Mouse (Mus musculus) intestine, postnatal 0 days (tissue): ENCODE measurements at regions not wholly inside any gene's neighbourhood (a gene's known extent, or its start where the extent isn't known, plus 50 kb on each side); places are given as distances from the start of the nearest gene placed in this dataset.

Experiments
- ATAC-seq: fragments of 200-750 bp; cut with Nextera tagmentation; 2 replicates; pipeline ENCODE4 v1.8.0; 2017; ENCODE audit warnings: mild to moderate bottlenecking, moderate TSS enrichment, moderate library complexity
- H3K27ac ChIP-seq: fragments of 300-500 bp; sonication (generic); 2 replicates; pipeline ENCODE4 v1.5.1; 2014; ENCODE audit warnings: mild to moderate bottlenecking, low read depth, low read length, moderate library complexity
- H3K27me3 ChIP-seq: fragments of 300-500 bp; sonication (generic); replicated peaks from 2 replicates; pipeline ENCODE4 v1.6.1; 2014; ENCODE audit warnings: low read length, mixed read lengths; ENCODE audit not compliant: control insufficient read depth, insufficient read depth
- H3K36me3 ChIP-seq: fragments of 300-500 bp; sonication (generic); 2 replicates; pipeline ENCODE4 v1.6.1; 2014; ENCODE audit warnings: mild to moderate bottlenecking, moderate library complexity; ENCODE audit not compliant: control insufficient read depth, insufficient read depth
- H3K4me1 ChIP-seq: fragments of 300-500 bp; sonication (generic); replicated peaks from 2 replicates; pipeline ENCODE4 v1.6.1; 2014; ENCODE audit warnings: antibody characterized with exemption, low read length, mixed read lengths; ENCODE audit not compliant: control insufficient read depth, insufficient read depth
- H3K4me2 ChIP-seq: fragments of 300-500 bp; sonication (generic); replicated peaks from 2 replicates; pipeline ENCODE4 v1.6.1; 2014; ENCODE audit warnings: low read depth, mild to moderate bottlenecking, moderate library complexity
- H3K4me3 ChIP-seq: fragments of 300-500 bp; sonication (generic); 2 replicates; pipeline ENCODE4 v1.5.1; 2014; ENCODE audit warnings: low read depth, low read length
- H3K9ac ChIP-seq: fragments of 300-500 bp; sonication (generic); 2 replicates; pipeline ENCODE4 v1.6.1; 2014; ENCODE audit warnings: mild to moderate bottlenecking, low read depth, low read length
- H3K9me3 ChIP-seq: fragments of 300-500 bp; sonication (generic); 2 replicates; pipeline ENCODE4 v1.6.1; 2016; ENCODE audit warnings: mixed run types; ENCODE audit not compliant: control insufficient read depth
- CTCF ChIP-seq: sonication (generic); IDR thresholded peaks from 2 replicates; pipeline ENCODE4 v1.5.1; 2016; ENCODE audit warnings: low read depth, mild to moderate bottlenecking, control low read depth, antibody characterized with exemption, moderate library complexity
- WGBS: fragments of 180-500 bp; shearing (Covaris S2); extraction: QIAGEN DNeasy Blood & Tissue Kit; methylation state at CpG from one replicate; pipeline ENCODE4 v1.1.7; 2014; 5-methylcytosine and 5-hydroxymethylcytosine counted together

GRCm38 (mm10) chr9:32815473-32815872 is 179.5 kb downstream of the Ets1 start:
- Histone ChIP-seq H3K4me2 (no peak overlapping the region), H3K4me1 (no peaks in the 10 kb centered on the region), H3K36me3 (no peaks in the 10 kb centered on the region), H3K9me3 (no peaks in the 10 kb centered on the region), H3K9ac (no peak overlapping the region), H3K27me3 (no peaks in the 10 kb centered on the region), H3K4me3 (no peak overlapping the region), H3K27ac (no peak overlapping the region)
- no peak for TF ChIP-seq CTCF
- whole genome bisulfite sequencing = 81% methylated on average over 5 of the region's 5 CpGs
- no peak for ATAC-seq

GRCm38 (mm10) chr9:32816649-32817425 is 180.8 kb downstream of the Ets1 start:
- H3K4me1 ChIP-seq = no peaks in the 10 kb centered on the region
- TF ChIP-seq CTCF = no peak
- ATAC-seq = no peak
- H3K4me2 ChIP-seq = no peak overlapping the region
- no peak overlapping the region for H3K9ac ChIP-seq
- H3K27me3 ChIP-seq = no peaks in the 10 kb centered on the region
- H3K9me3 ChIP-seq = no peaks in the 10 kb centered on the region
- WGBS = 76% methylated on average over 9 of the region's 9 CpGs
- no peak overlapping the region for H3K4me3 ChIP-seq
- H3K27ac ChIP-seq = no peak overlapping the region
- no peaks in the 10 kb centered on the region for H3K36me3 ChIP-seq

GRCm38 (mm10) chr9:32817442-32818358 is 181.7 kb downstream of the Ets1 start:
- Histone ChIP-seq H3K27me3 (no peaks in the 10 kb centered on the region), H3K9me3 (no peaks in the 10 kb centered on the region), H3K27ac (no peak overlapping the region), H3K36me3 (no peaks in the 10 kb centered on the region), H3K4me3 (no peak overlapping the region), H3K9ac (no peak overlapping the region), H3K4me2 (no peak overlapping the region), H3K4me1 (no peaks in the 10 kb centered on the region)
- TF ChIP-seq CTCF = no peak
- ATAC-seq = no peak
- WGBS = 64% methylated on average over 7 of the region's 7 CpGs

- no peak for ATAC-seq
- no peak for TF ChIP-seq CTCF
- H3K4me3 ChIP-seq = no peak overlapping the region
- no peaks in the 10 kb centered on the region for H3K27me3 ChIP-seq
- no peaks in the 10 kb centered on the region for H3K36me3 ChIP-seq
- no peak overlapping the region for H3K4me2 ChIP-seq
- no peak overlapping the region for H3K9ac ChIP-seq
- WGBS = 54% methylated on average over 8 of the region's 8 CpGs
- H3K27ac ChIP-seq = no peak overlapping the region
- no peaks in the 10 kb centered on the region for H3K9me3 ChIP-seq
- H3K4me1 ChIP-seq = no peaks in the 10 kb centered on the region
These were observed 187.6 kb downstream of the Ets1 start for GRCm38 (mm10) chr9:32823439-32824133.

DNA sequence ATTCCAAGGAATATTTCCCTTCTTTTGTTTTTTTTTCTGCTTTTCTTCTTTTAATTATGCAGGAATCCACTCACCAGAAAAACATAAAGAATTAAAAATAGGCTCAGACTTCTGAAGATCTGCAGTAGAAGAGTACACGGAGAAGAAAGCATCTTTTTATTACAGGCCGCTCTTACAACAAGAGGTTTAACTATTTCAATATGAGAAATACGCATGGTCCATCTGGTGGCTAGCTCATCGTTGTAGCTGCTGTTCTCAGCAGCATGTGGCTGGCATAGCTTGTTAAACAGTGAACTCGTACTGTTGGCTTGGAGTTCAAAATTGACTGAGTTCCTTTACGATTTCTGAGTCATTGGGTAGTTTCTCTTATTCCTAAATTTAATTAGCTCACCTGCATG is 188.1 kb downstream of the Ets1 start:
- H3K4me2 ChIP-seq = no peak overlapping the region

More for the DNA sequence above, 188.1 kb downstream of the Ets1 start:
- H3K4me3 ChIP-seq = no peak overlapping the region
- H3K27me3 ChIP-seq = no peaks in the 10 kb centered on the region
- no peaks in the 10 kb centered on the region for H3K9me3 ChIP-seq
- no peak for ATAC-seq
- no peak overlapping the region for H3K27ac ChIP-seq
- WGBS = 55% methylated on average over 6 of the region's 6 CpGs
- no peak for TF ChIP-seq CTCF
- H3K4me1 ChIP-seq = no peaks in the 10 kb centered on the region
- H3K36me3 ChIP-seq = no peaks in the 10 kb centered on the region
- H3K9ac ChIP-seq = no peak overlapping the region
